Mouse (Mus musculus) midbrain, embryonic 14.5 days (tissue): ENCODE results near the gene Abcg2. TPM values are rescaled to one million over a fixed set of nuclear protein-coding genes. Genes with fewer than 3 reads are reported as not detected.
"Not testable (repeated sequence)": the region's sequence is repeated elsewhere in the genome, so short reads cannot be mapped to it uniquely, and the experiment has no call there.

Experiments used
- ATAC-seq: fragments of 200-750 bp; cut with Nextera tagmentation; 2 replicates; pipeline ENCODE4 v1.8.0; 2017; ENCODE audit warnings: moderate number of reproducible peaks, moderate library complexity; ENCODE audit not compliant: low FRiP score, low TSS enrichment
- DNase-seq: peaks from one replicate; pipeline ENCODE4 v3.0.0-alpha.2; 2015
- H3K27ac ChIP-seq: fragments of 300-500 bp; sonication (generic); replicated peaks from 2 replicates; pipeline ENCODE4 v1.5.1; 2014; ENCODE audit warnings: mild to moderate bottlenecking, low read depth, low read length, moderate library complexity
- H3K27me3 ChIP-seq: fragments of 300-500 bp; sonication (generic); 2 replicates; pipeline ENCODE4 v1.6.1; 2014; ENCODE audit warnings: low read length, control low read depth, mixed read lengths; ENCODE audit not compliant: control insufficient read depth, insufficient read depth
- H3K36me3 ChIP-seq: fragments of 300-500 bp; sonication (generic); 2 replicates; pipeline ENCODE4 v1.6.1; 2014; ENCODE audit warnings: low read length, control low read depth; ENCODE audit not compliant: control insufficient read depth, insufficient read depth
- H3K4me1 ChIP-seq: fragments of 300-500 bp; sonication (generic); 2 replicates; pipeline ENCODE4 v1.6.1; 2014; ENCODE audit warnings: mild to moderate bottlenecking, antibody characterized with exemption, low read length, control low read depth; ENCODE audit not compliant: control insufficient read depth, insufficient read depth
- H3K4me2 ChIP-seq: fragments of 300-500 bp; sonication (generic); 2 replicates; pipeline ENCODE4 v1.6.1; 2014; ENCODE audit warnings: mild to moderate bottlenecking, low read length, moderate library complexity
- H3K4me3 ChIP-seq: fragments of 300-500 bp; sonication (generic); replicated peaks from 2 replicates; pipeline ENCODE4 v1.5.1; 2014; ENCODE audit warnings: low read depth, low read length
- H3K9ac ChIP-seq: fragments of 300-500 bp; sonication (generic); replicated peaks from 2 replicates; pipeline ENCODE4 v1.6.1; 2014; ENCODE audit warnings: mild to moderate bottlenecking, low read length, moderate library complexity
- H3K9me3 ChIP-seq: fragments of 300-500 bp; sonication (generic); 2 replicates; pipeline ENCODE4 v1.6.1; 2016; ENCODE audit warnings: low read length, control low read depth, mixed read lengths; ENCODE audit not compliant: control insufficient read depth
- WGBS: fragments of 180-500 bp; shearing (Covaris S2); extraction: QIAGEN DNeasy Blood & Tissue Kit; methylation state at CpG from one replicate; pipeline ENCODE4 v1.1.7; 2014; 5-methylcytosine and 5-hydroxymethylcytosine counted together
- polyA plus RNA-seq: library from polyadenylated mRNA; unstranded; fragments of >200 nt; fragmentation: Nextera tagmentation; extraction: Ambion mirVana; gene quantifications from 2 replicates; pipeline ENCODE4 v1.2.1, GENCODE M21; 2014

Gene Abcg2
- polyA plus RNA-seq, result 28.3 and 34.4 TPM in 2 replicates

- not testable (repeated sequence) for H3K27ac ChIP-seq, H3K4me3 ChIP-seq, ATAC-seq, DNase-seq, H3K9ac ChIP-seq, H3K4me1 ChIP-seq, H3K36me3 ChIP-seq, H3K27me3 ChIP-seq, H3K9me3 ChIP-seq, H3K4me2 ChIP-seq
- 89% methylated on average over 3 of the region's 3 CpGs for WGBS
Observed at GRCm38 (mm10) chr6:58584223-58584622, at the start of gene Abcg2. TSS of gene Abcg2 (plus strand) at chr6:58584523.

GRCm38 (mm10) chr6:58540263-58540662 is 44.1 kb upstream of the Abcg2 start:
- H3K4me1 ChIP-seq, H3K27ac ChIP-seq, ATAC-seq, H3K4me2 ChIP-seq, H3K9me3 ChIP-seq, H3K4me3 ChIP-seq, H3K27me3 ChIP-seq, H3K36me3 ChIP-seq, DNase-seq, H3K9ac ChIP-seq: not testable (repeated sequence)
- 75% methylated on average over 4 of the region's 4 CpGs for WGBS

- not testable (repeated sequence) for H3K9ac ChIP-seq, H3K4me1 ChIP-seq, ATAC-seq, H3K27me3 ChIP-seq, H3K27ac ChIP-seq, H3K36me3 ChIP-seq, H3K9me3 ChIP-seq, H3K4me2 ChIP-seq, H3K4me3 ChIP-seq
- WGBS, result 56% methylated on average over 8 of the region's 8 CpGs
- DNase-seq, result peak; percentile 60
Observed at GRCm38 (mm10) chr6:58542852-58543251, 41.5 kb upstream of the Abcg2 start.

- DNase-seq, result not testable (repeated sequence)
Observed at GRCm38 (mm10) chr6:58544971-58545370, 39.4 kb upstream of the Abcg2 start.

GRCm38 (mm10) chr6:58546050-58546449 is 38.3 kb upstream of the Abcg2 start:
- WGBS, result 73% methylated on average over 5 of the region's 5 CpGs
- not testable (repeated sequence) for ATAC-seq, H3K4me2 ChIP-seq

More at GRCm38 (mm10) chr6:58544971-58545370, 39.4 kb upstream of the Abcg2 start:
- H3K4me2 ChIP-seq, H3K27ac ChIP-seq, H3K9ac ChIP-seq, ATAC-seq, H3K9me3 ChIP-seq, H3K4me1 ChIP-seq, H3K27me3 ChIP-seq, H3K4me3 ChIP-seq, H3K36me3 ChIP-seq: not testable (repeated sequence)
- WGBS, result 37% methylated on average over 2 of the region's 2 CpGs

GRCm38 (mm10) chr6:58546816-58547215 is 37.5 kb upstream of the Abcg2 start:
- Histone ChIP-seq H3K4me2 (no peak overlapping the region), H3K36me3 (no peaks in the 10 kb centered on the region), H3K27ac (no peak overlapping the region), H3K4me3 (no peak overlapping the region), H3K27me3 (no peaks in the 10 kb centered on the region), H3K4me1 (no peaks in the 10 kb centered on the region), H3K9me3 (no peaks in the 10 kb centered on the region), H3K9ac (no peak overlapping the region)
- 6% methylated on average over 4 of the region's 4 CpGs for WGBS
- ATAC-seq (no peak), DNase-seq (peak; percentile 88)

More at GRCm38 (mm10) chr6:58546050-58546449, 38.3 kb upstream of the Abcg2 start:
- H3K4me3 ChIP-seq, H3K9ac ChIP-seq, DNase-seq, H3K9me3 ChIP-seq, H3K4me1 ChIP-seq, H3K27me3 ChIP-seq, H3K27ac ChIP-seq, H3K36me3 ChIP-seq: not testable (repeated sequence)

GRCm38 (mm10) chr6:58553812-58554211 is 30.5 kb upstream of the Abcg2 start:
- not testable (repeated sequence) for H3K9me3 ChIP-seq, H3K36me3 ChIP-seq, H3K4me1 ChIP-seq, H3K4me2 ChIP-seq, H3K27me3 ChIP-seq, H3K9ac ChIP-seq, H3K4me3 ChIP-seq, H3K27ac ChIP-seq, DNase-seq, ATAC-seq

- H3K9me3 ChIP-seq, H3K27ac ChIP-seq, H3K27me3 ChIP-seq, H3K36me3 ChIP-seq, DNase-seq, H3K9ac ChIP-seq, H3K4me1 ChIP-seq, H3K4me3 ChIP-seq, H3K4me2 ChIP-seq: not testable (repeated sequence)
- 48% methylated on average over 3 of the region's 3 CpGs for WGBS
- peak; percentile 60; the same call in 1 of the 2 replicates for ATAC-seq
Observed at GRCm38 (mm10) chr6:58593987-58594844, 9.9 kb downstream of the Abcg2 start.
